Mouse (Mus musculus): Measurements from ENCODE around the gene Rtl1.
A peak's percentile ranks its signal among the peaks of the same experiment; 100 is the strongest.

Gene Rtl1

DNA sequence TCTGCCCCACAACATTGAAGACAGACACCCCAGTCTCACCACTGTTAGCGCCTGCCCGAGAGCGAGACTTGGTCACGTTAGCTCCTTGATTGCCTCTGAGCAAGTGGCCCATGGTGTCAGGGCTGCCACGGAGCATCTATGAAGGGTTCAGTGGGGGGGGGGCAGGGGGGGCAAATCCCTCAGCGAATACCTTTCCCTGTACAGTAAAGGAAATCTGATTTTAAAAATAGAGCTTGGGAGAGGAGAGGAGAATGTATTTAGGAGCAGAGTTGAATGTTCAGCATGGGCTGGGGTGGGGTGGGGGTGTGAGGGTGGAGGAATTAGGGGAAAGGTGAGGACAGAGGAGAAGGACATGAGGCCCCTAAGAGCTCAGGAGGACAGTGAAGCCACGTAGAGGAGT is at the start of gene Rtl1:
TSS of gene Rtl1 (minus strand) at position 101 of the 400 bp plus-strand sequence.
- no peak for DNase-seq

- no peak for DNase-seq
Observed at GRCm38 (mm10) chr12:109640560-109641167, 40.5 kb upstream of the Rtl1 start.

DNA sequence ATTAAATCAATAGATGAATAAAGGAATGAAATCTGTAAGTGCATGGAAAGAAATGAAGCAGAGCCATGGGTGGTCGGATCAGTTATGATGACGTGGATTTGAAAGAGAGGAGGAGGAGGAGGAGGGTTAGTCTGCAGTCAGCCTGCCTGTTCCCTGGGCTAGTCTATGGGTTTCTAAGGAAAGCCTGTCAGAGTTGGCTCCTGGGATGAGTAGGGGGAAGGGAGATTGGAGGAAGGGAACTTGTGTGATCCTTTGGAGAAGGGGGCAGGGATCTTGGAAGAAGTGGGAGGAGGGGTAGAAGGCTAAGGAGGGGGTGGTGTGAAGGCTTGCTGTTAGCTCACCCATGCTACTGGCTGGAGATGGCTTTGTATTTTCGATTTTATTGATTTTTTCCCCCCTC is 31.9 kb upstream of the Rtl1 start:
- DNase-seq = no peak

- no peak for DNase-seq
Observed at GRCm38 (mm10) chr12:109628887-109629286, 28.8 kb upstream of the Rtl1 start.

- DNase-seq = no peak
Observed at GRCm38 (mm10) chr12:109626910-109627309, 26.8 kb upstream of the Rtl1 start.

- no peak for DNase-seq
Observed at GRCm38 (mm10) chr12:109620196-109620595, 20.1 kb upstream of the Rtl1 start.

DNA sequence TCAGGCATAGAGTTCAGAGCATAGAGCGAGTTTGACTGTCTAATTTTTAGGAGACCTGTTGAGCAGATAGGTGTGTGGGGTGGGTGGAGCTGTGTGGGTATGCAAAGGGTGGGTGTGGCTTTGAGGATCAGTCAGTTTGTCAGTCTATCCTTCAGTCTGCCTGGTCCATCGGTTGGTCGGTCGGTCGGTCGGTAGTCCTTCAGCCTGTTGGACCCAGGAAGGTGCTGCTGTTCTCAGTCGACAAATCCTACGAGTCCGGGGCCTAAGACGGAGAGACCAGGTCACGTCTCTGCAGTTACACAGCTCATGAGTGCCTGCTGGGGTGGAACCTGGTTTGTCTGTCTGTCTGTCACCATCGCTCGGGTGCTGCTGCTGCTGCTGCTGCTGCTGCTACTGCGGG is 17.9 kb upstream of the Rtl1 start:
- no peak for DNase-seq

- no peak for DNase-seq
Observed at GRCm38 (mm10) chr12:109617126-109617525, 17.0 kb upstream of the Rtl1 start.

GRCm38 (mm10) chr12:109615371-109615770 is 15.2 kb upstream of the Rtl1 start:
- no peak for DNase-seq

DNA sequence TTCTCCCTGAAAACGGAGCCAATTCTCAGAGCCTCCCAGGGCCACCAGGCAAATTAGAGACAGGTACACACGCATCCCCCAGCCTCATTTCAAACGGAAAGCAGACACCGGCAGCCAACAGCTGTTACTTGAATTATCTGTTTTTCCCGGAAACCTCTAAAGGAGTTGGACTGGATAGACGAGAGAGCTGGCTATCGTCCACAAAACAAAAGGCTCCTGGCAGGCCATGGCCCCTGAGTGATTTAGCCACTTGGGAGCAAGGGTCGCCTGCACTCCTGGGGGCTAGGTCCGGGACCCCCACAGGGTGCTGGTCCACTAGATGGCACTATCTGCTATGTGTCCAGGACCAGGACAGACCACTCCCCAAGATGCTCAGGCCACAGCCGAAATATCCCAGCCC is 14.3 kb upstream of the Rtl1 start:
- no peak for DNase-seq

DNA sequence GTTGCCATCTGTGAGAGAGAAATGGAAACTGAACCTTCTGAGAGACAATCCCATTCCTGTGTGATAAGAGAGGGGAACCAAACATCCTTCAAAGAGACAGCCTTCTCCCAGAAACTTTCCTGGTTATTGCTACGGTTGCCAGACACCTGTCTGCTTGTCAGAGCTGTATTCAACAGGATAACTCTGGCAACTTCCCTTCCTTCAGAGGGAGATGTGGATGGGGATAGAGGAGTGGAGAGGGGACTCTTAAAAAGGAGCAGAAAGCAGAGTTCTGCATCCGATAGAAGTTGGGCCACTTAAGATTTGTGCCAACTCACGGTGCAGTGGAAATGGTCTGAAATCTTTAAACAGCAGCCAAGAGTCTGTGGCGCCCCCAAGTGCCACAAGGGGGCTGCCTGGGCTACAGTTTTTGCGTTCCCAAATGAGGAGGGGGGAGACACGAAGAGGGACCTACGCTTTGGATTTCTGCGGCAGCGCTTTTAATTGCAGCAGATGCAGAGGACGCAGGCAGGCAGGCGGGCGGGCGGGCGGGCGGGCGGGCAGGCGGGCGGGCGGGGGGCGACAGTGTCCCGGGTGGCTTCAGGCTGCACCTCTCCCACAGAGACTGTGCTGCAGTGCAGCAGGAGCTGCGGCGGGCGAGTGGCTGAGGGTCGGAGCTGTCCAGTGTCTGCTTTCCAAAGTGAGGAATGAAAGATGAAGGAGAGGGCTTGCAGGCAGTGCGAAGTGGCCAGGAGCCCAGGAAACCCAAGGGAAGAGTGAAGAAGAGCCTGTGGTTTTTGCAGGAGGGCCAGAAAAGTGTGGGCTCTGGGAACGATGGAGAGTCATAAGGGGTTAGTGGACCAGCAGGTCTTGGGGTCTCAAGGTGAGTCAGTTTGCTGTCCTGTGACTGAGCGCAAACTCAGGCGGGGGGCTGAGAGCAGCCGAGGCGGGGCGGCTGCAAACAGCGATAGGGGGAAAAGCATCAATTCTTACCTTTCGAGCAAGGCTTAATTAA is 12.6 kb upstream of the Rtl1 start:
- no peak for DNase-seq

- peak; percentile 25 for DNase-seq
Observed at GRCm38 (mm10) chr12:109608576-109609440, 8.7 kb upstream of the Rtl1 start.

- no peak for DNase-seq
Observed at GRCm38 (mm10) chr12:109607953-109608352, 7.8 kb upstream of the Rtl1 start.

DNA sequence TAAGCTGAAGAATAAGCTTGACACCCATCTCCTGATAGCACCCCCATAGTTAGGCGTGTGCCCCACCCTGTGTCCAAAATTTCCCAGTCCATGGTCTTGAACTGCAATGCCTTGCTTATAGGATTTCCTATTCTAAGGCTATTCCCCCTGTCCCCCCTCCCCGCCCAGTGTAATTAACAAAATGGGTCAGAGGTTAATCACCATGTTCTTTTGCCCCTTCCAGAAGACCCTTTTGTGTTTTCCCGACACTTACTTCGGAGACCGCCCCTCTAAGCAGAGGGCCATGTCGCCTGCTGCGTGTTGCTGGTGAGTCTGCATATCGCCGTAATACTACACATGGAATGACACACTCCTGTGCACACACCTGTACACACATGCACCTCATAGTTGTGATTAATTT is 7.1 kb upstream of the Rtl1 start:
- no peak for DNase-seq

DNA sequence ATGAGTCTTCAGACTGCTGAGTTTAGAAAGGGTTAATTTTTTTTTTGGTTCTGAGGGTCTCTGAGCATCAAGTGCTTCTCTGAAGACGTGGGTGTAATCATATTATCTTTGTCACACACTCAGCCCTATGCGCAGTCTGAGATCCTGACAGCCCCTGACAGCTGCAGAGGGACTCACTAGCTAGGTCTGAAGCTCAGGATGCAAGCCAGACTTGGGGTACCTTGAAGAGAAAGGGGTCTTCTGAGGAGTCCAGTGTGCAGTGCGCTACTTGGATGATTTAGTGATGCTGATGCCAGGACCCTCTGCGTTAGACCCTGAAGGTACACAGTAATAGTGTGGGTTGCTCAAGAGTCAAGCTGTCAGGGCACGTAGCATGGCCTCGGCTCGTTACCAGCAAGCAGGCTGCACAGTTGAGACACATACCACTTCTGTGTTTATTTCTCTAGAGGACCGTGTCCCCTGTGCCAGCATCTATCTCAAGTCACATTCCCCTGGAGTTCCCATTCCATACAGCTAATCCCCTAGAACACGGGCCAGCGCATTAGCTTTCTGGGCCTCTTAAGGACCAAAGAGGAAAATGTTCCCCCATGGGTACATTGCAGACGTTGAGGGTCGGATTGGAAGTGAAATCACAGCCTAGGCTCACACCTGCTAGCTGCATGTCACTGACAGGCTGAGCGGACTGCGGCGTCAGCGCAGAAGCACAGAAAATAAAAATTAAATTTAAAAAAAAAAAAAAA is 5.0 kb upstream of the Rtl1 start:
- DNase-seq = no peak

DNA sequence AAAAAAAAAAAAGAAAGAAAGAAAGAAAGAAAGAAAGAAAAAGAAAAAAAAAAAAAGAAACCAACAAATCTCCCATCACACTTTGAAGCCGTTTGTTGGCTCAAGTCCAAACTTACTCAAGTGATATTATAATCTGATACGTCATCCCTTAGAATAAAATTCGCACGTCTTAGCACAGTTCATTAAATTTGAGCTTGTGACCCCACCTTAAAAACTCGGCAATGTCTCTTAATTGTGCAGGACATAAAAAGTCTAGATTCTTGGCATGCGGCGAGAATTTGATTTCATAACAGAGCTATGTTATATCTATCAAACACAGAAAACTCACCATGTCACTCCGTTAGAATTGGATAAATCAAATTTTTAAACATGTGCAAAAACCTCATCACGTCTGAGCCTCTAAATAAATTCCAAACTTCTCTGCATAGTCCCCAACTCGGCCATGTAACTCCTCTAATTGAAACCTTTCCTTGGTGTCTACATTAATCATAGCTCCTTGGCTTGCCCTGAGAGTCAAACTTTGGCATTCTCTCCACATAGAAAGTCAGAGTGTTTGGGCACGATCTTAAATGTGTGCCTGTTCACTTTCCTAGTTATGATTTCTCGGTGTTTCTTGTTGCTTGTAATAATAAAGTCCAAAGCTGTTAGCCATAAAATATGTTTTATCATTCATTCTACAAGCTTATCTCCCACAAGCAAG is 1.4 kb downstream of the Rtl1 start:
- DNase-seq = no peak

- DNase-seq = no peak
Observed at GRCm38 (mm10) chr12:109596726-109597125, 3.4 kb downstream of the Rtl1 start.

- DNase-seq = no peak
Observed at GRCm38 (mm10) chr12:109596232-109596631, 3.9 kb downstream of the Rtl1 start.

DNA sequence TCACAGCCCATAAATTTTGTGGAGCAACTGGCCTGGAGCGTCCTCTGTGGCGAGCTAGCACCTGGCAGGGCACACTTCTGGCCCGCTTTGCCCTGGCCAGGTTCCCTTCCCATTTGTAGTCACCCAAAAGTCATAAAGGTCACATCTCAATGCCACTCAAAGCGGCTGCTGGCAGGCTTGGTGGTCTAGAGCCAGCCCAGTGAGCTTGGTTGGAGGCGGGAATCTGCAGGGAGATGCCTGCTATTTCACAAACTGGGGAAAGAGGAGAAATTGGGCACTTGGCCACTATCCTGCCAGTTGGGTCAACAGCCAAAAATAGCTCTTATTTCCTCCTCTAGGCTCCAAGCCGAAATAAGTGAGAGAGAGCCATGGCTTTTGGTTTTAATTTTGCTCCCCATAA is 4.4 kb downstream of the Rtl1 start:
- no peak for DNase-seq

DNA sequence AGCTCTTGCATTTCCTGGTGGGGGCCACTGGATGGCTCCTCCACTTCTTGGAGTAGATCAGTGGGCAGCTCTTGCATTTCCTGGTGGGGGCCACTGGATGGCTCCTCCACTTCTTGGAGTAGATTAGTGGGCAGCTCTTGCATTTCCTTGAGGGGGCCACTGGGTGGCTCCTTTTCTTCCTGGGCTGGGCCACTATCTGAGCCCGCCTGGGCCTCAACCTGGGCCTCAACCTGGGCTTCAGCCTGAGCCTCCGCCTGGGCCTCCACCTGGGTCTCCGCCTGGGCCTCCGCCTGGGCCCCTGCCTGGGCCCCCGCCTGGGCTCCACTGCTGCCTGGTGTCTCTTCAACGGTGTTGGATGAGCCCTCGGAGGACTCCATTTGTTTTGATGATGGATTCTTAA is 5.2 kb downstream of the Rtl1 start:
- no peak for DNase-seq

- no peak for DNase-seq
Observed at GRCm38 (mm10) chr12:109582185-109582584, 17.9 kb downstream of the Rtl1 start.

DNA sequence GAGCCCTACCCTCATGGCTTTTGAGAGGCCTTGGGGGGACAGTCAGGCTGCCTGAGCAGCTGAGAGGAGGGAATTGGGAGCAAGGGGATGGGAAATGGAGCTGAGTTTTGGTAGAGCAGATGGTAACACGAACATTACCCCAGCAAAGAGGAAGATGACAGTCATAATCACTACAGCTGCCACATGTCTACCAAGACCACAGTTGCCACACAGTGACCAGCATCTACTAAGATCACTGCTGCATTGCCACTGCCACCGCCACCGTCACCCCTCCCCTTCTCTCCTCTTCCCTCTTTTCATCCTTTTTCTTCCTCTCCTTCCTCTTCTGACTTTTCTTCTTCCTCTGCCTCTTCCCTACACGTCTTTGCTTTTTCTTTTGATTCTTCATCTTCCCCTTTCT is 27.9 kb downstream of the Rtl1 start:
- no peak for DNase-seq

Measured in thymus, postnatal 4 days (tissue).